Mouse (Mus musculus): ENCODE measurements around the gene Selenoh. TPM values are rescaled to one million over a fixed set of nuclear protein-coding genes. Genes with fewer than 3 reads are reported as not detected.

Selenoh gene
- total RNA-seq, 2 experiments from 2014 or later = 27.4 to 33.3 TPM

DNA sequence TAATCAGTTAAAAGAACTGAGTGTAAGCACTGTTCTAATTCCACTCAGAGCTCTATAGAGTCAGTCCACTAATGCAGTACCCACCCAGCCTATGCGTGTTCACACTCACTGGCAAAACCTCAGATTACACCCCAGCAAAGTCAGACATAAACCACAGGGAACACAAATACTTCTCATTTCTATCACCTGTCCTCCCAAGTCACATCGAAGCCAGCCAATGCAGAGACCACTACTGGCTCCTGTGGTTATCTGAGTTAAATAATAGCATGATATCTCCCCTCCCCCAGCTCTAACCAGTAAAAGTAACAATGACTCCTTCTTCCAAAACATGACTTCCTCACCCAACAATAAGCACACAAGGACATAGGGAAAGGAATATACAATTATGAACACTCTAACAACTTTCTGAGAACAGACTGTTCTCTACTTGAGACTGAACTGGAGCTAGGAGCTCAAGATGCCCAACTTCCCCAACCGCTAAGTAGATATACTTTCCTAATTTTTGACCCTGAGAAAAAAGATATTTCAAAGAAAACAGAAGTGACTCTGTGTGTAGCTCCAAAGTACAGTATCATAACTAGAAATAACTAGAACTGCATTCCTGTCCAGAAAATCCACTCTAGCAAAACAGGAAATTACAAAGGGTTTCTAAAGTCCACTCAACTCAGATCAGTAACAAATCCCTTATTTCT lies 47.0 kb downstream of the Selenoh start:
- intact Hi-C loops (cut with DNase I) = no loop called here
- H3K27ac ChIP-seq = no peak overlapping the region
- DNase-seq (ENCODE audit: extremely low spot score in 1 of 2, low spot score in 2 of 2) = no peak
- no peak for TF ChIP-seq CTCF (IDR thresholded peaks at IDR 0.05)
- no peak overlapping the region for H3K4me3 ChIP-seq

DNA sequence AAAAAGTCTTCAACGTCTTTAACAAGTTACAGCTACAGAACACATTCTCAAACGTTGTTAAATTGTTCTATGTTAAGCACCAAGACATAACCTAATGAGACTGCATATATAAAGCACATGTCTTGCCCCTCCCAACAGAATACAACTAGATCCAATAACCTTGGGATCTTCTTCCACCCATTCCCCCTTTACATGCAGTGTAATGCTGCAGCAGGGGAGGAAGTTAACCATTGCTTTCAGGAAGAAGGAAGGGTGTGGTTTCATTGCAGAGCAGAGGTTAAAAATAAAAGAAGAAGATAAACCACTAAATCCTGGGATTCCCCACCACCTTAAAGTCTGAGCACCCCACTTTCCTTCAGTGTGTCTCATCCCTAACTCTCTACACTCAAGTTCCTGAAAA lies 47.9 kb downstream of the Selenoh start:
- DNase-seq (ENCODE audit: extremely low spot score in 1 of 2, low spot score in 2 of 2) = no peak
- Histone ChIP-seq H3K4me3 (no peak overlapping the region), H3K27ac (no peak overlapping the region)
- TF ChIP-seq CTCF (IDR thresholded peaks at IDR 0.05) = no peak
- intact Hi-C loops (cut with DNase I) = no loop called here

DNA sequence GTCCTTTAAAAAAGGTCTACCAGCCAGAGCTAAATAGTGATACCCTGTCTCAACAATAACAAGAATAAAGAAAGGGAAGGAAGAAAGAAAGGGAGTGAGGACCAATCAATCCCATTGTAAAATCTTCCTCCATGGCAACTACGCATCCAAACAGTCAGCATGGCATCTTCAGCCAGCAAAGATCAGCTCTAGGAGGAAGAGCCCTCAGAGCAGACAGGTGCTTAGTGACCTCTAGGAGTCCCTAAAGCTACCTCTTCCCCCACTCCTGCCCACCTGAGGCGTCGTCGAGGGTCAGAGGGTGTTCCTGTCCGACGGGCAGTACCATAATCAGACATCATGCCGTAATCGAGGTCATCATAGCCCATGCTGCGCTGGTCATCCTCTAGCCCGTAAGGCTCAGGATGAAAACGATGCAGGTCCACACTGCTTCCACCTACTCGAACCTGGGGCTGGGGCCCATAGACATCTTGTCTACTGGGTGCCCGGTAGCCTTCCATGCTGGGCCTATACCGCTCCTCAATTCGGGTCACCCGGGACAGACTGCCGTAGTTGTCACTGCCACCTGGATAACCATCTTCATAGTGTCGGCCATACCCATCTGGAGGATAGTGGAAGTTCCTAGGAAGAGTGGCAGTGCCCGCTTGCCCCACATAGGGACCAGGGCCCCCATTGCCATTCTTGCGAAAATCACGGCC lies 50.8 kb downstream of the Selenoh start:
- H3K27ac ChIP-seq = no peak overlapping the region; the same call in 1 of the 2 replicates
- TF ChIP-seq CTCF (IDR thresholded peaks at IDR 0.05) = no peak
- intact Hi-C loops (cut with DNase I) = loop anchor here (2.0 kb wide), 1 partner anchor 41 kb away; no protein-coding TSS in a partner anchor
- no peak for DNase-seq (ENCODE audit: extremely low spot score in 1 of 2, low spot score in 2 of 2)
- H3K4me3 ChIP-seq = no peak overlapping the region

Other genes starting within 250 kb of the Selenoh start
- 1 to 10 TPM; 5.6 to 5.9 TPM for gene Calcrl, start 245.4 kb downstream of the Selenoh start, total RNA-seq (2021)
- 1 to 10 TPM; 3.8 to 4.4 TPM for gene Tfpi, start 194.0 kb downstream of the Selenoh start, total RNA-seq (2021)
- gene Ctnnd1, start 20.0 kb downstream of the Selenoh start, total RNA-seq (2021) = 10 to 100 TPM; 65.1 to 70.2 TPM
- gene Btbd18, start 11.7 kb downstream of the Selenoh start, total RNA-seq (2021) = not detected
- 1 to 10 TPM; 7.6 to 9.6 TPM for gene Gm28635, start 7.3 kb upstream of the Selenoh start, total RNA-seq (2021)
- 10 to 100 TPM; 30.7 to 30.9 TPM for gene Med19, start 7.6 kb upstream of the Selenoh start, total RNA-seq (2021)
- 100 to 1,000 TPM; 224 to 239 TPM for gene Tmx2, start 8.4 kb upstream of the Selenoh start, total RNA-seq (2021)
- gene Zdhhc5, start 44.4 kb upstream of the Selenoh start, total RNA-seq (2021) = 10 to 100 TPM; 48.8 to 49.9 TPM
- gene Clp1, start 56.6 kb upstream of the Selenoh start, total RNA-seq (2021) = 10 to 100 TPM in 1 of 2 experiments, 1 to 10 TPM in 1; 8.8 to 10.2 TPM
- 100 to 1,000 TPM; 101 to 102 TPM for gene Ypel4, start 63.3 kb upstream of the Selenoh start, total RNA-seq (2021)
- 1 to 10 TPM; 2.0 to 2.4 TPM for gene Gm19426, start 72.9 kb upstream of the Selenoh start, total RNA-seq (2021)
- gene Serping1, start 104.7 kb upstream of the Selenoh start, total RNA-seq (2021) = 1 to 10 TPM; 5.3 to 8.4 TPM
- 1 to 10 TPM; 6.4 to 6.7 TPM for gene Ube2l6, start 128.1 kb upstream of the Selenoh start, total RNA-seq (2021)
- not detected for gene Smtnl1, start 151.9 kb upstream of the Selenoh start, total RNA-seq (2021)
- gene Timm10, start 156.2 kb upstream of the Selenoh start, total RNA-seq (2021) = 10 to 100 TPM; 49.1 to 51.3 TPM
- gene Slc43a1, start 168.1 kb upstream of the Selenoh start, total RNA-seq (2021) = under 1 TPM; 0.27 to 0.30 TPM
- 100 to 1,000 TPM in 1 of 2 experiments, 10 to 100 TPM in 1; 99.5 to 113 TPM for gene Rtn4rl2, start 215.9 kb upstream of the Selenoh start, total RNA-seq (2021)

Measured in left cerebral cortex, adult 2 months (tissue).